Mouse (Mus musculus) frontal cortex, postnatal 10 days (tissue): ENCODE data around the gene Ifih1.

Source experiments
- DNase-seq, 2 experiments: peaks; one replicate each; pipeline ENCODE4 v3.0.0; 2022; ENCODE audit warnings: low spot score in 2 of 2, mixed read lengths in 1 of 2

The Ifih1 gene

GRCm38 (mm10) chr2:62549659-62550058 is 96.4 kb downstream of the Ifih1 start:
- no peak for DNase-seq

DNA sequence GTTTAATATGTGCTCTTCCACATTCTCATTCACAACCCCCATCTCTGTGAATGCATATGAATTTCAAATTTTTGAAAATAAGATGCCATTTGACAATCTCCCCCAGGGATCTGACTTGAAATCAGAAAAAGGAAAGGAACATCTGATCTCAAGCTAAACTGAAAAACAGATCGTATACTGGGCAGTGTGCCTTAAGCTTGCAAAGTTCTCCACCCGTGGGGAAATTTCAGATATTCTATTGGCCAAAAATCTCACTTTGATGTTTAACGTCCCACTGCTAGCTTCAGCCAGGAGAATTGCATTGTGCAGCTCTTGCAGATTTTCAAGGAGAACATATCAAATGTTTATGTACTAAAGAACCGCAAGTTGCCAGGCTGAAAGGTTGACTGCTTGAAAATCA is 96.9 kb downstream of the Ifih1 start:
- DNase-seq = no peak

DNA sequence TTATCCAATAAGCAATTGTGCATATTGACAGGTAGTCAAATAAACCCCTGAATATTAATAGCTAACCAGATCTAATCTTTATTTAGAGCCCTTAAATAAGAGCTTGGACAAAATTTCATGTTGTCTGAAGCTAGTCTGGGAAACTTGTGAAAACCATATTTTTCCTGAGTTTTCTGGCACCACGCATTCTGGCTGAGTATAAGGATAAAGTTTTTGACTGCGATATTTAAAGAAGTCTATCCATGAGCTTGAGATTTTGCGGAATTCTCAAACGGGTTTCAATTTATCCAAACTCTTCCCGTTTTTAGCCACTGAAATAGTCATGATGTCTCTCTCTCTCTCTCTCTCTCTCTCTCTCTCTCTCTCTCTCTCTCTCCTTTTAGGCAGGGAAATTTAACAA is 98.0 kb downstream of the Ifih1 start:
- no peak for DNase-seq
